Comparison of ENCODE assay signal across 10 mouse cellular contexts in the genomic region with DNA sequence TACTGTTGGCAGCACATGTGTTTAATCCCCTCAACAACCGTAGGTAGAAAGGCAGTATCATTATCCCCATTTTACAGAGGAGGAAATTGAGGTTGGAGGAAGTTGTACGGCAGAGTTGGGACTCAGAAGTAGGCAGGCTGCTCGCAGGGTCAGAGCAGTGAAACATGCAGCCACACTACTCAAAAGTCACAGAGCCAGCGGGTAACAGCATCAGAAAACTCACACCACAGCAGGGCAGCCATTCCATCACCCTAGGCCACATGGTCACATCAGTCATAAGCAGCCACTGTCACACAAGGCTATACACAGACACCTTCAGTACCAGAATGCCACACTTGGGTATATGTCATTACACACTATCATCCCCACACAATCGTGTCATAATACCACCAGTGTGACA. TPM values are rescaled to one million over a fixed set of nuclear protein-coding genes. Genes with fewer than 3 reads are reported as not detected.
DNase-seq lines count a peak whose midpoint lies in the region; ATAC-seq lines count a peak whose summit lies in the region.
"Had no signal": no experiment of that assay in that cellular context is flagged by ENCODE, and none has a peak within 500 bp of the region (broad histone marks: within the 10 kb centered on the region; RNA-seq: fewer than 3 reads in every experiment).

No protein-coding gene starts in this region.

- no peak overlapping the region for H3K9ac ChIP-seq in heart, embryonic 11.5 days (ENCODE audit: low read depth, low read length)
- H3K9ac ChIP-seq in liver, embryonic 12.5 days: no peak overlapping the region
- no peak overlapping the region for H3K9ac ChIP-seq in intestine, embryonic 14.5 days (ENCODE audit: low read length)
- H3K9ac ChIP-seq in neural tube, embryonic 15.5 days (replicated peaks): no peak overlapping the region
- no peak overlapping the region for H3K9ac ChIP-seq in hindbrain, embryonic 13.5 days

- peaks cover 34% of the 10 kb centered on the region for H3K4me1 ChIP-seq in heart, embryonic 11.5 days (ENCODE audit: control insufficient read depth, insufficient read depth, low read length)
- H3K4me1 ChIP-seq in liver, embryonic 12.5 days: peaks cover 13% of the 10 kb centered on the region
- peaks cover 35% of the 10 kb centered on the region for H3K4me1 ChIP-seq in intestine, embryonic 14.5 days (replicated peaks; ENCODE audit: control insufficient read depth, insufficient read depth, low read length)
- peaks cover 40% of the 10 kb centered on the region for H3K4me1 ChIP-seq in neural tube, embryonic 15.5 days
- H3K4me1 ChIP-seq in hindbrain, embryonic 13.5 days (replicated peaks): peaks cover 56% of the 10 kb centered on the region

- 73% methylated on average over 5 of the region's 5 CpGs for WGBS in heart, embryonic 11.5 days (ENCODE audit: insufficient replicate concordance)
- WGBS in liver, embryonic 12.5 days (ENCODE audit: insufficient replicate concordance): 64% methylated on average over 5 of the region's 5 CpGs
- WGBS in intestine, embryonic 14.5 days: 81% methylated on average over 5 of the region's 5 CpGs
- WGBS in neural tube, embryonic 15.5 days: 83% methylated on average over 5 of the region's 5 CpGs
- 89% methylated on average over 5 of the region's 5 CpGs for WGBS in hindbrain, embryonic 13.5 days

- peaks cover 9% of the 10 kb centered on the region for H3K27me3 ChIP-seq in heart, embryonic 11.5 days (ENCODE audit: control insufficient read depth, insufficient read depth, low read length)
- peaks cover 67% of the 10 kb centered on the region for H3K27me3 ChIP-seq in liver, embryonic 12.5 days (replicated peaks)
- no peaks in the 10 kb centered on the region for H3K27me3 ChIP-seq in intestine, embryonic 14.5 days (replicated peaks; ENCODE audit: control insufficient read depth, insufficient read depth, low read length)
- peaks cover 5% of the 10 kb centered on the region; the same call in 1 of the 2 replicates for H3K27me3 ChIP-seq in neural tube, embryonic 15.5 days (replicated peaks)
- peaks cover 24% of the 10 kb centered on the region for H3K27me3 ChIP-seq in hindbrain, embryonic 13.5 days

- ATAC-seq in heart, embryonic 11.5 days (replicated peaks; ENCODE audit: insufficient number of reproducible peaks, low FRiP score, low TSS enrichment): no peak
- ATAC-seq in liver, embryonic 12.5 days: no peak
- no peak for ATAC-seq in intestine, embryonic 14.5 days (replicated peaks; ENCODE audit: low FRiP score, low TSS enrichment, low read depth)
- no peak for ATAC-seq in neural tube, embryonic 15.5 days (ENCODE audit: low FRiP score)
- ATAC-seq in hindbrain, embryonic 13.5 days (ENCODE audit: low FRiP score): no peak

- H3K36me3 ChIP-seq in heart, embryonic 11.5 days (ENCODE audit: control insufficient read depth, insufficient read depth, low read length): no peaks in the 10 kb centered on the region; the same call in 1 of the 2 replicates
- no peaks in the 10 kb centered on the region for H3K36me3 ChIP-seq in liver, embryonic 12.5 days
- H3K36me3 ChIP-seq in intestine, embryonic 14.5 days (ENCODE audit: control insufficient read depth, insufficient read depth, low read length): no peaks in the 10 kb centered on the region
- H3K36me3 ChIP-seq in neural tube, embryonic 15.5 days: no peaks in the 10 kb centered on the region
- H3K36me3 ChIP-seq in hindbrain, embryonic 13.5 days: peaks cover 5% of the 10 kb centered on the region; the same call in 1 of the 2 replicates

- peak overlapping the region; percentile 48 for H3K4me3 ChIP-seq in heart, embryonic 11.5 days (ENCODE audit: low read depth, low read length)
- H3K4me3 ChIP-seq in liver, embryonic 12.5 days: peak overlapping the region; percentile 44; the same call in 1 of the 2 replicates
- no peak overlapping the region for H3K4me3 ChIP-seq in intestine, embryonic 14.5 days (ENCODE audit: low read depth, low read length)
- H3K4me3 ChIP-seq in neural tube, embryonic 15.5 days (replicated peaks): no peak overlapping the region; the same call in 1 of the 2 replicates
- H3K4me3 ChIP-seq in hindbrain, embryonic 13.5 days: no peak overlapping the region

- H3K27ac ChIP-seq in heart, embryonic 11.5 days (ENCODE audit: low read depth, low read length): 0 out of 2 replicates have a peak overlapping the region, but pooled peaks have one; percentile 77
- H3K27ac ChIP-seq in liver, embryonic 12.5 days: no peak overlapping the region
- no peak overlapping the region for H3K27ac ChIP-seq in intestine, embryonic 14.5 days (ENCODE audit: low read depth)
- H3K27ac ChIP-seq in neural tube, embryonic 15.5 days (replicated peaks): no peak overlapping the region
- no peak overlapping the region for H3K27ac ChIP-seq in hindbrain, embryonic 13.5 days

- DNase-seq in heart, adult 8-10 months (ENCODE audit: low spot score): no peak
- DNase-seq in liver: no peak
- DNase-seq in intestine, embryonic 14.5 days (ENCODE audit: low spot score): no peak
- DNase-seq in Muller cell, postnatal 12 days (ENCODE audit: inconsistent ontology term): no peak
- DNase-seq: adrenal gland, postnatal 25 days; thymus, postnatal 4 days had no signal

- peak overlapping the region; percentile 76 for H3K4me2 ChIP-seq in heart, embryonic 11.5 days
- peak overlapping the region; percentile 66; the same call in 1 of the 2 replicates for H3K4me2 ChIP-seq in liver, embryonic 12.5 days
- H3K4me2 ChIP-seq in intestine, embryonic 14.5 days (ENCODE audit: low read length): peak overlapping the region; percentile 62
- H3K4me2 ChIP-seq in neural tube, embryonic 15.5 days: peak overlapping the region; percentile 52; the same call in 1 of the 2 replicates
- no peak overlapping the region for H3K4me2 ChIP-seq in hindbrain, embryonic 13.5 days

- H3K9me3 ChIP-seq in heart, embryonic 11.5 days (replicated peaks; ENCODE audit: control insufficient read depth, low read length): no peaks in the 10 kb centered on the region
- H3K9me3 ChIP-seq in liver, embryonic 12.5 days (replicated peaks): no peaks in the 10 kb centered on the region
- H3K9me3 ChIP-seq in intestine, embryonic 14.5 days (ENCODE audit: control insufficient read depth, low read length): no peaks in the 10 kb centered on the region
- H3K9me3 ChIP-seq in neural tube, embryonic 15.5 days (replicated peaks): no peaks in the 10 kb centered on the region
- no peaks in the 10 kb centered on the region for H3K9me3 ChIP-seq in hindbrain, embryonic 13.5 days

RNA-seq across cellular contexts. Expression of a gene that starts 6.0 kb away (rescaled TPM):
- 18.0 and 18.2 TPM in 2 replicates for polyA plus RNA-seq in heart, embryonic 11.5 days (2014; fragmentation: Nextera tagmentation; extraction: Ambion mirVana)
- 10 to 100 TPM; 15.3 to 20.1 (median 17.5) TPM for total RNA-seq in heart, adult 8-10 months (2022)
- 2.8 and 3.1 TPM in 2 replicates for polyA plus RNA-seq in liver, embryonic 12.5 days (2016; fragmentation: Nextera tagmentation; extraction: Ambion mirVana)
- polyA plus RNA-seq in intestine, embryonic 14.5 days (2014; fragmentation: Nextera tagmentation; extraction: Ambion mirVana): 22.1 and 30.3 TPM in 2 replicates
- polyA plus RNA-seq in neural tube, embryonic 15.5 days (2015; fragmentation: Nextera tagmentation; extraction: Ambion mirVana): 16.6 and 24.3 TPM in 2 replicates
- 22.5 and 23.8 TPM in 2 replicates for polyA plus RNA-seq in hindbrain, embryonic 13.5 days (2015; fragmentation: Nextera tagmentation; extraction: Ambion mirVana)

RNA-seq across cellular contexts. Expression of a gene that starts 15.0 kb away (rescaled TPM):
- polyA plus RNA-seq in heart, embryonic 11.5 days (2014; fragmentation: Nextera tagmentation; extraction: Ambion mirVana): 0.31 and 0.56 TPM in 2 replicates
- total RNA-seq in heart, adult 8-10 months (2022): under 1 TPM in 2 of 4 experiments, not detected in 2; 0.09 to 0.14 TPM
- 0.12 TPM in 2 replicates for polyA plus RNA-seq in liver, embryonic 12.5 days (2016; fragmentation: Nextera tagmentation; extraction: Ambion mirVana)
- polyA plus RNA-seq in intestine, embryonic 14.5 days (2014; fragmentation: Nextera tagmentation; extraction: Ambion mirVana): 0.37 and 0.67 TPM in 2 replicates
- 1.4 and 1.6 TPM in 2 replicates for polyA plus RNA-seq in neural tube, embryonic 15.5 days (2015; fragmentation: Nextera tagmentation; extraction: Ambion mirVana)
- polyA plus RNA-seq in hindbrain, embryonic 13.5 days (2015; fragmentation: Nextera tagmentation; extraction: Ambion mirVana): 0.38 and 1.5 TPM in 2 replicates

RNA-seq across cellular contexts. Expression of a gene that starts 34.7 kb away (rescaled TPM):
- 12.3 and 13.5 TPM in 2 replicates for polyA plus RNA-seq in heart, embryonic 11.5 days (2014; fragmentation: Nextera tagmentation; extraction: Ambion mirVana)
- under 1 TPM in 3 of 4 experiments, not detected in 1; 0.26 to 0.73 (median 0.50) TPM for total RNA-seq in heart, adult 8-10 months (2022)
- 12.1 and 12.7 TPM in 2 replicates for polyA plus RNA-seq in liver, embryonic 12.5 days (2016; fragmentation: Nextera tagmentation; extraction: Ambion mirVana)
- 26.2 and 27.4 TPM in 2 replicates for polyA plus RNA-seq in intestine, embryonic 14.5 days (2014; fragmentation: Nextera tagmentation; extraction: Ambion mirVana)
- polyA plus RNA-seq in neural tube, embryonic 15.5 days (2015; fragmentation: Nextera tagmentation; extraction: Ambion mirVana): 5.3 and 7.3 TPM in 2 replicates
- 4.2 TPM in 2 replicates for polyA plus RNA-seq in hindbrain, embryonic 13.5 days (2015; fragmentation: Nextera tagmentation; extraction: Ambion mirVana)

Comparison
In these comparisons a context has a peak if more than half of its experiments do, and no peak if none do; other contexts are left out.
1. H3K4me3 ChIP-seq: peak in heart, embryonic 11.5 days (single experiment) and liver, embryonic 12.5 days (single experiment); none in intestine, embryonic 14.5 days (single experiment), neural tube, embryonic 15.5 days (single experiment) and hindbrain, embryonic 13.5 days (single experiment).